Mouse (Mus musculus): ENCODE results near the gene Cacna1s.

Cacna1s gene

DNA sequence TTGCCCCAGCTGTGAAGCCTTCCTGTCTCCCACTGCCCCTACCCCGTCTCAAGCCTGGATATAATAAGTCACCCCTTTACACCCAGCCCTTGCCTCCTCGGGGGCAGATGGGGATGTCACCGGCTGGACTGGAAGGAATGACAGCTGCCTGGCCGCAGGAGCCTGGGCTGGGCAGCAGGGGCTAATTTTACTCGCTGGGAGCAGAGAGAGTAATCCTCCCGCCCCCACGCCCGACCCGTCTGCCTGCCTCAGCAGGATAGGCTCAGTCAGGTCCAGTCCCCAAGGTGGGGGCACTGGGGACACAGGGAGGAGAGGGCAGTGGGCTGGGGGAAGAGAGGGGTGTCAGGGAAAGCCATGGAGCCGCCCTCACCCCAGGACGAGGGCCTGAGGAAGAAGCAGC, at the start of gene Cacna1s:
Gene Cacna1s (plus strand): TSS at position 204 of the 400 bp plus-strand sequence.
- DNase-seq (ENCODE audit: low spot score in 2 of 2) = no peak

DNA sequence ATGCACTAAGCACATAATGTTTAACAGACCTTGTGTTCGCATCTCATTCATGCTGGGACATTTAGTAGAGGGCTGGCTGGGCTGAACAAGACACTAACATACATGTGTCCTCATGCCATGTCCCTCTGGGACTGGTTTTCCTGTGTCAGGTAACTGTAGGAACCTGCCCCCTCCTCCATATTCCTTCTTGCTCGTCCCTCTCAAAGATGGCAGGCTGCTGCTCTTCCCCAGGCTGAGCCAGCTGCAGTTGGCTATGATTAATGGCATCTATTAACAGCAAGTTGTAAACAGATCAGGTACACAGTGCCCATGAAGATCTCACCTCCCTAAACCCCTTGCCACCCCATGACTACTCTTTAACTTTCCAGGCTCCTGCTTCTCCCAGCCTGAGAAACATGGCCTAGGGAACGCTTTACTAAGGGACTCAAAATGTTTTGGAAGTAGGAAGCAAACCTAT, 46.2 kb upstream of the Cacna1s start, which contains the start of gene Igfn1:
Gene Igfn1 (minus strand): TSS at position 51 of the 457 bp plus-strand sequence.
- DNase-seq (ENCODE audit: low spot score in 2 of 2) = no peak

DNA sequence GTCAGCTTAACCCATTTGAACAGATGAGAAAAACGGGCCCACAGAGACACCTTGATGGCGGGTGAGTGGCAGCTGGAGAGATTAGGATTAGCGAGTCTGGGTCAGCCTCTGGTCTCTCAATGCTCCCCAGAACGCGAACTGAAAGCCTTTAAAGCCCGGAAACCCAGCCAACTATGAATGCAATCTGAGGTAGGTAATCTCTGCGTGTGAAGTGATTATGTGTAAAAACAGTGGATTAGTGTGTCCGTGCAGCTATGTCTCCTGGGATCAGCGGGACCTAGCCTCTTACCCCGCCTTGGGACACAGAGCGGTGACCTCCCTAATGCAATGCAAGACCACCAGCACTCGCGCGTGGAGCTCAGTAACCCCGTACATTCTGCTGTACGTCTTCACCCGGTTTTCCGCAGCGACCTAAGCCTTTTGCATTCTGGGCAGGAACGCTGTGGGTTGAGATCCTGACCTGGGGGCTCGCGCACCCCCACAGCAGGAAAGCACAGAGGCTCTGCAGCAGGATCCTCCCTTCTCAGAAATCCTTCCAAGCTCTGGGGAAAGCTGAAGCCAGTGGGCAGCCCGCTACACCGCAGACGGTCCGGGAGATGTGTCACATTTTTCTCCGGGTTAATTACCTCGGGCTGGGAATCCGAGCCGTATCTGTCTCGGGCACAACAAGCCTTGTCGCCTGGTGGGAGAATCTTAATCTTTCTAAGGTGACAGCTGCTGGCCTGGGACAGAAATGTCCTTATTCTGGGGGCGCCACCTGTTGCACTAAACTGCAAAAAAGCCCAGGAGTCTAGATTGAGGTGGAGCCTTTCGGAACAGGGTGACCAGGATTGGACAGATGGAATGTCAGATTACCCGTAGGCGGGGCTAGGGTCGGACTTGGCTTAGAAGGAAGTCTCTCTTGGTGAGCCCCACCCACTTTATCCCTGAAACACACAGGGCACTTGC, 45.1 kb upstream of the Cacna1s start, which contains the start of gene Tmem9:
Gene Tmem9 (plus strand): TSS at position 940 of the 948 bp plus-strand sequence.
- peak; percentile 67 to 68 for DNase-seq (ENCODE audit: low spot score in 2 of 2)

DNA sequence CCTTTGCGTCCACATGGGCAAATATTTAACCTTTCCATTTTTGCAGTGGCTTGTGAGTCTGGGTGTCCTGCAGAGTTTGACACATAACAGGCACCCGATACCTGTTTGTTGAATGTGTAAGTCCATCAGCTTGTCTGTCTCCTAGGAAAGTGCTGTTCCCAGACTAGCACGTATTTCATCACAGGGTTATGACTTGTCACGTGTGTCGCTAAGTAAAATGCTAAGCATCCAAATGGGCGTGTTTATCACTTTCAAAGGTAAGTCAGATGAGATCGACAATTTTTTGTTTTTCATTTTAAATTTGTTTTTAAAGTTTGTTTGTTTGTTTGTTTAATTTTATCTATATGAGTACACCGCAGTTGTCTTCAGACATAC, 44.4 kb upstream of the Cacna1s start:
- no peak for DNase-seq (ENCODE audit: low spot score in 2 of 2)

DNA sequence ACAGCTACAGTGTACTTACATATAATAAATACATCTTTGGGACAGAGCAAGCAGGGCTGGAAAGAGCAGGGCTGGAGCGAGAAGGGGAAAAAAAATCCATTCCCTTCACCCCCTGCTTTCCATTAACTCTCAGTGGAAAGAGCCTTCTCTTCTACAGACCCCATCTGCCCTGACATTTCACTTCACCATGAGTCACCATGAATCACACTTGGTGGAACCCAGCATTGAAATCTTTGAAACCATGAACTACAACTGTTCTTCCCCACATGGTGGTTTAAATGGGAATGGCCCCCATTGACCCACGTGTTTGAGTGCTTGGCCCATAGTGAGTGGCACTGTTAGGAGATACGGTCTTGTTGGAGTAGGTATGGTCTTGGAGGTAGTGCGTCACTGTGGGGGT, 42.3 kb upstream of the Cacna1s start:
- DNase-seq (ENCODE audit: low spot score in 2 of 2) = no peak

DNA sequence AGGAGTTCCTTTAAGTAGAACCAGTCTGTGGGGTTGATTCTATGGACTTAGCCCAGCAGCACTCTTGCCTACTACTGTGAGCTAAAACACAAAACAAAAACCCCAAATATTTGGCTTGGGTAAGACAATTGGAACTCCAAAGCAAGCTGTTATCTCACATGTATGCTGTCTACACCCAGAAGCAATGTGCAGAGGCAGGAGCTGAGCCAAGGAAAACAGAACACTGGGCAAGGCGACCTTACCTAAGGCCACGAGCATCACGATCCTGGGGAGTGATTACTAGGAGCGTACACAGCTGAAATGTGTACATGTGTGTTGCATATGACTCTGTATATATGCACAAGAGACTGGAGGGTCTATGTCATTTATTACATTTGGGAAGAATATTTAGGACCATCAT, 39.0 kb upstream of the Cacna1s start:
- no peak for DNase-seq (ENCODE audit: low spot score in 2 of 2)

DNA sequence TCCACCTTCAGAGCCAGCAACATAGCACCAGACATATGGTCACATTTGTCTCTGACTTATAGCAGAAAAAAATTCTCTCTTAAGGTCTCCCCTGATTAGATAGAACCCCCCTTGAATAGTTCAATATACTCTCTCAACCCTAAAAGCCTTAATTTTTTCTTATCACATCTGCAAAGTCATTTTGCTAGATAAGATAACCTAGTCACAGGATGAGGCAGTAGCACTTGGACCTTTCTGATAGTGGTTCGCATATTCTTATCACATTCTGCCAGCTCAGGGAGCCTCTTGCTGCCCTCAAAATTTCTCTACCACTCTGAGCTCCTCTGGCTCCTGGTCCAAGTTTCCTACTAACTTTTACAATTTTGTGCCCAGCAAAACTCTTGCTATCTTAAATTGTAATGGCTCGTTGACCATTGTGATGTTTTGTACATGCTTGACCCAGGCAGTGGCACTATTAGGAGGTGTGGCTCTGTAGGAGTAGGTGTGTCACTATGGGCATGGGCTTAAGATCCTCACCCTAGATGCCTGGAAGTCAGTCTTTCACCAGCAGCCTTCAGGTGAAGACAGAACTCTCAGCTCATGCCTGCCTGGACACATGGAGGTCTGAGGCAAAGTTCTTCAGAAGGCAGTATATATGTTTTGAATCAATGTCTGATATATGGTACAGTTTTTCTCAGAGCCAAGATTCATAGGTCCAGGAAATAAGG, 37.6 kb upstream of the Cacna1s start:
- DNase-seq (ENCODE audit: low spot score in 2 of 2) = no peak

DNA sequence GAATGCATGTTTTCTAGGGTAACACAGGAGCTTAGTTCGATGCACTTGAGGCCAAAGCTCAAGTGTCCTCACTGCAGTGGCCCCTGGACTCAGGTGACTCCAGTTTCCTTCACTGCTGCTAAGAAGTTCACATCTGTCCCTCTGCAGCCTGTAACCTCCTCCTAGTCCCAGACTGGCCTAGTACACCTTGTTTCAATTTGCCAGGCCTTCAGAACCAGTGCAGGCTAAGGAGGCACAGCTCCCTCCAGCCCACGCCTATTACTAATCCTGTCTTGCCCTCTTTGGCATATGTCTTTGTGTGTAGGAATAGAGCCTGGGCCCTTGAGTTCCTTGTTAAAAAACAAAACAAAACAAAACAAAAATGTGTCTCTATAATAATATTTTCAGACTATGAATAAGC, 35.2 kb upstream of the Cacna1s start:
- DNase-seq (ENCODE audit: low spot score in 2 of 2) = no peak

DNA sequence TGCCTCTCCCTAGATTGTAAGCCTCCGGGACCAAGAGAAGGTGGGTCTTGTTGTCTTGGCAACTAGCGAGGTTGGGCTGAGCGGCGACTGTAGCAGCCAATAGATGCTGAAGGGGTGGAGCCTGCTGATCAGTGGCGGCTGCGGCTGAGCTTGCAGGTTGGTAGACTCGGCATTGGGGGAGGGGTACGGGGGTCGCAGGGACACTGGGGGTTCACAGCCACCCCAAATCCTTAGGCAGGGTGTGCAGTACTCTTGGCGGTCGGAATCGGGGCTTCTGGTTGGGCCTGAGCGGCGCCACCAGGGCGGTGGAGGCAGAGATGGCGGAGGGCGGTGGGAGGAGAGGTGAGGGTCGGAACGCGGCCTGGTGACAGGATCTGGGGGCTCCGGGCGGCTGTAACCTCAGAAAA, 34.6 kb upstream of the Cacna1s start:
- DNase-seq (ENCODE audit: low spot score in 2 of 2) = peak; percentile 94 to 95

DNA sequence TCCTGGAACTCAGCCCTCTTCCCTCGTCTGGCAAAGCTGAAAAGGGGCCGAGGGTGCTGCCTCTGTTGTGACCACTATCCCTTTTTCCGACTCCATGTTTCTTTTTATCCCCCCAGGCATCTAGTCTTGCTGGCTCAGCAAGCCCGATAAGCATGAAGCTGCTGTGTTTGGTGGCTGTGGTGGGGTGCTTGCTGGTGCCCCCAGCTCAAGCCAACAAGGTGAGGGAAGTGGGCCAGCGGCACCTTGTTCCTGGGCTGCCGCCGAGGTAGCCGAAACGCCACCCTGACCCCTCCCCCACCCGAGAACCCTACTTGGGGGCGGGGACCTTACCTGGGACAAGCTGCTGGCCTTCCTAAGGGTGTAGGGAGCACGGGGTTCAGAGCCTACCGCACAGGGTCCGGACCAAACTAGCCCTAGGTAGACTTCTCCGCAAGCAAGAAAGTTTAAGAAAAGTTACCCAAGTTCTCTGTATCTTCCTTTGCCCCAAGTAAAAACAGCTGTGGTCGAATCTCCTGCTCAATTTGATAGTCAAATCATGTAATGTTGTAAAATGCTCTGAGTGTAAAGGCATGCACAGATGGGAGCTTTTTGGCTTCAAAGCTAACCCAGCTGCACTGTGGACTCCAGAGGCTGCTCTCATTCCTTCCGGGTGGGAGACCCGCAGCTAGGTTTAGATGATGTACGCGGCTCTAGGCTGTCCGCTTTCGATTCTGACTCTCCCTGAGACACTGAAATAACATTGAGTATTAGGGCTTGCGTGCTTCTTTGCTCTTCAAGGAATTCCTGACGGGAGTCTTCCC, 34.0 kb upstream of the Cacna1s start:
- no peak for DNase-seq (ENCODE audit: low spot score in 2 of 2)

DNA sequence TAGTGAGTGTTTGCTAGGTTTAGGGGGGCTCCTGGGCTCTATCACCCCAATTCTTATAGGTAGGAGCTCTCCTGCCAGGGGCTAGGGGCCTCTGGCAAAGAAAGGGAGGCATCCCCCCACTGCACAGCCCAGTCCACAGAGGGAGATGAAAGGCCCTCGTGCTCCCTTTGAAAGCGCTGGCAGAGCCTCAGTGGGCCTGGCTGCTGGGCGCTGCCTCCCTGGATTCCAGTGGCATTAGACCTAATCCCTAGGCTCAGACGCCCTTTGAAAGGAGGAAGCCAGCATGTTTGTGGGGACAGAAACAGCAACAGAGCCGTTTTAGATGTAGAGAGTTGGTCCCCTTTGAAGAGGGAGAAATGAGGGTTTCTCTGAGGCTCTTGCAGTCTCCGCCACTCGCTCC, 22.3 kb upstream of the Cacna1s start:
- no peak for DNase-seq (ENCODE audit: low spot score in 2 of 2)

DNA sequence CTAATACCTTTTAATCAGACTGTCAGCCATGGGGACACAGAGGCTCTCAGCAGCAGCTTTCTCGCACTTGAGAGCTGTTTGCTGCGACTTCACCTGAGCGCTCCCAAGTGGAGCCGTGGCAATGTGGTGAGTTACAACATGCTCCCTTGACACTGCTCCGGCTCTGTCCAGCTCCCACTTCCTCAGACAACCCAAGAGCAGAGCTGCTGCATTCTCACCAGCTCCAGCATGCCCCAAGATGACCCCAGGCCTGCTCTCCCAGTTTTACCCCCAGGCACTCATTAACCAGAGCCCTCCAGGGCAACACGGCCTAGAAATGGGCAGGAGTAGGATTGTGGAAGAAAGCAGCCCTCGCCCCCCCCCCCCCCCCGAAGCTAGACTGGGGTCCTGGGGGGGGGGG, 20.9 kb upstream of the Cacna1s start:
- no peak for DNase-seq (ENCODE audit: low spot score in 2 of 2)

DNA sequence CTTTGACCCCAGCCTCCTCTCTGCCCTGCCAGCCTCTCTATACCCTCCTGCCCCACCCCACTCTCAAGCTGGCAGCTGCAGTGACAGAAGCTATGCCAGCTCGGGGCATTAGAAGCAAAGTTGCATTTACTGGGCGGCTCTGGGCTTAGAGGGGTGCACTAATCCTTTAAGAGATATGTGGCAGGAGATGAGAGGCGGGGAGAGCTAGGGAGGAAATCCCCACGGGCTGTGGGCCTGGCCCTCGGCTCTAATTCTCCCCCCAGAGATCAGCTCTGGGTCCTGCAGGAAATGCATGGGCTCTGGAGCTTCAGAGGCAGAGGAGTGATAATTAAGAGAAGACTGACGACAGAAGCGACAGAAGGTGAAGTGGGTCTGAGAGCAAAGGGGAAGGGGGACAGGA, 19.6 kb upstream of the Cacna1s start:
- no peak for DNase-seq (ENCODE audit: low spot score in 2 of 2)

DNA sequence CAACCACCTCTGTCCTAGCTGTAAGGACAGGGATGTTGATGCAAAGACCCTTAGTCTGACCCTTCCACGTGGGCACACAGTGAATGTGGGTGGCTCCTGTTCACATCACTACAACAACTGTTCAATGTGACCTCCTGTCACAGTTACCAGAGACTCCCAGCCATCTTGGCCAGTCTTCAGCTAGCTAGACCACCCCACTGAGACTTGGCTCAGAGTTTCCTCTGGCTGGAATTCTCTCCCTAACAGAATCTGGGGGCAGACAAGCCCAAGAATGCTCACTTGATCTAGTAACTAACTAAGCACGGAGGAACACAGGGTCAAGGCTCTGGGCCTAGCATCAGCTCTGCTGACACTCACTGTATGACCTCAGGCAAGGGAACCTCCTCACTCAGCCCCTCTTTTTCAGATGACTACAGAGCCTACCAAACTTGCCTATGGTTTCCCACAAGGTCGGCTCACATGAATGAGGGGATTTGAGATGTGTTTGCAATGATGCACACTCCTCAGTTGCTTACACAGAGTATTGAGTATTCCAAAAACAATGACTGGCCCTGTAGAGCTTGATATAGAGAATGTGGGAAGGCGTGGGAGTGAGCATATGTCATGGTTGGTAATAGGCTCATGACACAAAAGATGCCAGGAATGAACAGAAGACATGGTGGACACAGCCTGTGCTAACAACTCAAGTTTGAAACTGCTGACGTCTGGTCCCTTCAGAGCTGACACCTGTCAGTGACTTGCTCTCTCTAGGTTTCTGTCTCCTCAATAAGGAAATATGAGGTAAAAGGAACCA, 13.6 kb upstream of the Cacna1s start:
- DNase-seq (ENCODE audit: low spot score in 2 of 2) = peak; percentile 75 to 76

DNA sequence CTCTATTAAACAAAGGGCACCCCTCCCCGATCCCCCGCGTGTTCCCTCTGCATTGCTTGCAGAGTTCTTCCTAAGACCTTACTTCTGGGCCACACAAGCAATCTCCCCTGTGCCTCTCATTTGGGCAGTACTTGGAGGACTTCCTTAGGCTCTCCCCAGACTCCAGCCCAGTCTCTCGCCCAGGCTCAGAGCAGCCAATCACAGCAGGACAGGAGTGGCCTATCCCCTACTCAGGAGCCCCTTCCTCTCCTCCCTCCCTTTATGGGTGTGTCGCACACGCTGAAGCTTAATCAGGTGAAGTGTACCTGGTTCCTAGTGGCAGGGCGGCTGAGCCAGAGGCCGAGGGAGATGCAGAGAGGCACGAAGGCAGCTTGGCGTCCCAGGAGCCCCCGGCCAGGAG, 12.1 kb upstream of the Cacna1s start:
- no peak for DNase-seq (ENCODE audit: low spot score in 2 of 2)

DNA sequence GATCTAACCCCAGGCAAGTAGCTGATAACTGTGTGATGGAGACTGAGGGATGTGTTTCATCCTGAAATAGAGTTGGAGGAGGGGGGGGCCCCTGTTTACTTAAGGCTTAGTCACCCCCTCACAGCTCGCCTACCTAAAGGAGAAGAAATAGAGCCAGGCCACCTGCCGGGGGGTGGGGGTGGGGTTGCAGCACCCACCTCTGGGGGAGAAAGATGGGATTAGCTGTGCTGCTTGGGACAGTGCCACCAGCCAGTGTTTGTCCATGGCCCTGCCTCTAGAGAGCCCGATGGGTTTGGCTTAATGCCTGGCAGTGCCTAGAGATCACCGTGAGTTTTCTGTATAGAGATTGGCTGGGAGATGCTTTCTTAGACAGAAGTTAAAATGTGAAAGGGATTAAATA, 11.7 kb upstream of the Cacna1s start:
- DNase-seq (ENCODE audit: low spot score in 2 of 2) = peak in 1 of 2 experiments; percentile 34

DNA sequence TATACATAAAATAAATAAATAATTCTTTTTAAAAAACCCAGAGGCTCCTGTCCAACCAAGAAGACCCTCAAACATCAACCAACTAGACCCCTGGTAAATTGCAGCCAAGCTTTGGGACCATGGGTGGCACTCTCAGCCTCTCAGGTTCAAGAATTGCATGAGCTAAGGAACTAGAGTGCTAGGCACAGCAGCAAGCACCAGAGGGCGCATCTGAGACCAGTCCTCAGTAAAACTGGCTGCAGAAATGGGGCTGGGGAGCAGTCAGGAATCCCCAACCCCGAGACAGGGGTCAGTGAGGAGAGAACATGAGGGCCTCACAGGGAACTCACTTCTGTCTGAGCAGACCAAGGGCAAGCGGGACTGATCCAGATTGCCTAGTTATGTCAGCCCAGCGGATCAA, 6.8 kb upstream of the Cacna1s start:
- peak; percentile 78 for DNase-seq (ENCODE audit: low spot score in 2 of 2)

DNA sequence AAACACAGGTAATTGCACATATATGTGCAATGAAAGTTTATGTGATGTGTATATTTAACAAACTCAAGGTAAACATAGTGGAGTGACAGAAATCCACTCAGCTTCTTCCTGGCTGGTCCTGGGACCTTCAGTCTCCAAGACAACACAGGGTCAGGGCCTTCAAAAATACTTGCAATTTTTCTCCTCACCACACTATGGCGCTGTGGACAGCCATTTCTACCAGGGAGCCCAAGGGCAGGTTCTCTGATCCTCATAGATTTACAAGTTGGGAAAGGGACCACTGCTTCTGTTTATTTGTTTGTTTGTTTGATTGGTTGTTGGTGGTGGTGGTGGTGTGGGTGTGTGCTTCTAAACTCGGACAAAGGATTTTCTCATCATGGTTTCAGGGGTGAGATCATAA, 5.1 kb upstream of the Cacna1s start:
- no peak for DNase-seq (ENCODE audit: low spot score in 2 of 2)

DNA sequence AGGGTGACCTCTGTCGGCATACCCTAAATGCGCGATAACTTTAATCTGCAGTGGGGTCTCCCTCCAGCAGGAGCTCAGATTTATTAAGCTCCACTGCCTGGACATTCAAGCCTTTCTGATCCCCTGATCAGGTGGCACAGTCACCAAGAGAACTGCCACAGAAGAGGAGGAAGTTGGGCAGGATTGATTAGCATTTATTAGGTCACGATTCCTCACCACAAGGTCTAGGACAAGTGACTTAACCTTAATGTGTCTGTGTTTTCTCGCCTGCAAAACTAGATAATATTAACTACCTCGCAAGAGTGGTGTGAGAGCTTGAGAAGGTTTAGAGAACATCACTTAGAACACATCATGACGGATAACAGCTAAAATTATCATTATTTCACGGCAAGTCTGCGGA, 4.7 kb upstream of the Cacna1s start:
- no peak for DNase-seq (ENCODE audit: low spot score in 2 of 2)

DNA sequence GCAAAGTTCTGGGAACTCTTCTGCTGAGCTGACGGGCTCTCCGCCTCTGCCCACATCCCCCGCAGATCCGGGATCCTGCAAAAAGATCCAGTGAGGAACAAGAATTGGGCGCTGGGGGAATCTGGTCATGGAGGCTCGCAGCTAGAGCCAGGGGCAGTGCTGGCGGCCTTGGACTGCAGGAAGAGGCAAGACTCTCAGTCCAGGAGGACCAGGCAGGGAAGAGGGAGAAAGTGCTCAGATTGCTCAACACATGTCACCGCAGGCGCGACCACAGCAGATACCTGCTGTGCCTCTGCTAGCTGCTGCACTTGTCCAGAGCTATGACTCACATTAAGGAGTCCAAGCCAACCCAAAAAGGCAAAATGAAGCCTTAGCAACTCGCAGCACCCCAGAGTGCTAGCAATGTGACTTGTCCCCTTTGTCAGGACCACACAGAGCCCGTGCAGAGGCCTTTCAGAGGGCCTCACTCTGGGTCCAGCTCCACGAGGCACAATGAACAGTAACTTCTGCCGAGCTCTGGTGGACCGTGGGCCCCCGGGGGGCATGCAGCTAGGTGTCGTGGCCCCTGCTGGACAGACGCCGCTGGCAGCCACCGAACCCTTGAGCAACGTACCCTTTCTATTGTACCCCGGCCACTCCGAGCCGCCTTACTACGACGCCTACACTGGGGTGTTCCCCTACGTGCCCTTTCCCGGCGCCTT, 2.1 kb upstream of the Cacna1s start, which contains the start of gene Ascl5:
Gene Ascl5 (plus strand): TSS at position 493 of the 701 bp plus-strand sequence.
- DNase-seq (ENCODE audit: low spot score in 2 of 2) = peak in 1 of 2 experiments; percentile 25

DNA sequence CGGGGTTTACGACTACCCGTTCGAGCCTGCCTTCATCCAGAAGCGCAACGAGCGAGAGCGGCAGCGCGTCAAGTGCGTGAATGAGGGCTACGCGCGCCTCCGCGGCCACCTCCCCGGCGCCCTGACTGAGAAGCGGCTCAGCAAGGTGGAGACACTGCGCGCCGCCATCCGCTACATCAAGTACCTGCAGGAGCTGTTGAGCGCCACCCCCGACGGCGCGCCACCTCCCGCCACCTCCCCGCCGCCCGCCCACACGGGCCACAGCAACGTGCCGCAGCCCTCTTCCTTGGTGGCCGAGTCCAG, 1.6 kb upstream of the Cacna1s start:
- peak; percentile 51 to 55 for DNase-seq (ENCODE audit: low spot score in 2 of 2)

Measured in right cerebral cortex, adult 2 months (tissue).